Mouse (Mus musculus) intestine, embryonic 15.5 days (tissue): Measurements from ENCODE around the gene Akt1. TPM values are rescaled to one million over a fixed set of nuclear protein-coding genes. Genes with fewer than 3 reads are reported as not detected.

Experiments used
- ATAC-seq: fragments of 200-750 bp; cut with Nextera tagmentation; 2 replicates; pipeline ENCODE4 v1.8.0; 2017; ENCODE audit warnings: moderate TSS enrichment, moderate library complexity
- H3K27ac ChIP-seq: fragments of 300-500 bp; sonication (generic); 2 replicates; pipeline ENCODE4 v1.5.1; 2015; ENCODE audit warnings: mild to moderate bottlenecking, inconsistent platforms
- H3K27me3 ChIP-seq: fragments of 300-500 bp; sonication (generic); replicated peaks from 2 replicates; pipeline ENCODE4 v1.6.1; 2015; ENCODE audit warnings: inconsistent platforms
- H3K36me3 ChIP-seq: fragments of 300-500 bp; sonication (generic); 2 replicates; pipeline ENCODE4 v1.6.1; 2015; ENCODE audit warnings: inconsistent platforms
- H3K4me1 ChIP-seq: fragments of 300-500 bp; sonication (generic); replicated peaks from 2 replicates; pipeline ENCODE4 v1.6.1; 2015; ENCODE audit warnings: inconsistent platforms
- H3K4me2 ChIP-seq: fragments of 300-500 bp; sonication (generic); replicated peaks from 2 replicates; pipeline ENCODE4 v1.6.1; 2015; ENCODE audit warnings: mild to moderate bottlenecking, inconsistent platforms
- H3K4me3 ChIP-seq: fragments of 300-500 bp; sonication (generic); replicated peaks from 2 replicates; pipeline ENCODE4 v1.5.1; 2015; ENCODE audit warnings: inconsistent platforms
- H3K9ac ChIP-seq: fragments of 300-500 bp; sonication (generic); 2 replicates; pipeline ENCODE4 v1.6.1; 2015; ENCODE audit warnings: inconsistent platforms
- H3K9me3 ChIP-seq: fragments of 300-500 bp; sonication (generic); 2 replicates; pipeline ENCODE4 v1.6.1; 2016; ENCODE audit warnings: inconsistent platforms
- WGBS: fragments of 180-500 bp; shearing (Covaris S2); methylation state at CpG from one replicate; pipeline ENCODE4 v1.1.7; 2015; 5-methylcytosine and 5-hydroxymethylcytosine counted together
- polyA plus RNA-seq: library from polyadenylated mRNA; unstranded; fragments of >200 nt; fragmentation: Nextera tagmentation; extraction: Ambion mirVana; gene quantifications from 2 replicates; pipeline ENCODE4 v1.2.1, GENCODE M21; 2015

Akt1 gene
- polyA plus RNA-seq, 1 experiment from 2014 or later = 141 TPM

GRCm38 (mm10) chr12:112631472-112631871 is 43.2 kb downstream of the Akt1 start:
- H3K4me2 ChIP-seq = no peak overlapping the region
- H3K4me1 ChIP-seq = peaks cover 21% of the 10 kb centered on the region
- WGBS = 23% methylated on average over 1 of the region's 1 CpGs
- H3K9me3 ChIP-seq = no peaks in the 10 kb centered on the region
- ATAC-seq = no peak
- no peaks in the 10 kb centered on the region for H3K36me3 ChIP-seq
- H3K4me3 ChIP-seq = no peak overlapping the region
- H3K27ac ChIP-seq = no peak overlapping the region
- H3K9ac ChIP-seq = no peak overlapping the region
- H3K27me3 ChIP-seq = no peaks in the 10 kb centered on the region

GRCm38 (mm10) chr12:112630796-112631195 is 43.9 kb downstream of the Akt1 start:
- H3K4me3 ChIP-seq = no peak overlapping the region
- WGBS = 70% methylated on average over 5 of the region's 5 CpGs
- H3K9ac ChIP-seq = no peak overlapping the region
- peaks cover 26% of the 10 kb centered on the region for H3K4me1 ChIP-seq
- no peak for ATAC-seq
- H3K36me3 ChIP-seq = no peaks in the 10 kb centered on the region
- no peak overlapping the region for H3K27ac ChIP-seq
- no peaks in the 10 kb centered on the region for H3K27me3 ChIP-seq
- no peaks in the 10 kb centered on the region for H3K9me3 ChIP-seq
- no peak overlapping the region for H3K4me2 ChIP-seq

GRCm38 (mm10) chr12:112630029-112630428 is 44.7 kb downstream of the Akt1 start:
- H3K27ac ChIP-seq = no peak overlapping the region
- no peak for ATAC-seq

GRCm38 (mm10) chr12:112628928-112629721 is 45.6 kb downstream of the Akt1 start:
- 0 out of 2 replicates have a peak overlapping the region, but pooled peaks have one; percentile 28 for H3K9ac ChIP-seq
- no peaks in the 10 kb centered on the region for H3K9me3 ChIP-seq
- peak overlapping the region; percentile 22; the same call in 1 of the 2 replicates for H3K4me3 ChIP-seq
- no peaks in the 10 kb centered on the region for H3K27me3 ChIP-seq
- H3K27ac ChIP-seq = peak overlapping the region; percentile 36; the same call in 1 of the 2 replicates
- H3K4me1 ChIP-seq = peaks cover 26% of the 10 kb centered on the region
- ATAC-seq = peak; percentile 77
- H3K36me3 ChIP-seq = no peaks in the 10 kb centered on the region
- WGBS = 31% methylated on average over 19 of the region's 19 CpGs
- peak overlapping the region; percentile 67 for H3K4me2 ChIP-seq

More at GRCm38 (mm10) chr12:112630029-112630428, 44.7 kb downstream of the Akt1 start:
- Histone ChIP-seq H3K4me1 (peaks cover 26% of the 10 kb centered on the region), H3K9me3 (no peaks in the 10 kb centered on the region), H3K36me3 (no peaks in the 10 kb centered on the region), H3K4me3 (no peak overlapping the region), H3K4me2 (no peak overlapping the region), H3K9ac (no peak overlapping the region), H3K27me3 (no peaks in the 10 kb centered on the region)
- 92% methylated on average over 12 of the region's 12 CpGs for WGBS

- H3K4me3 ChIP-seq = no peak overlapping the region
- H3K36me3 ChIP-seq = no peaks in the 10 kb centered on the region
- 0 out of 2 replicates have a peak, but pooled peaks cover 2% of the 10 kb centered on the region for H3K27me3 ChIP-seq
- H3K27ac ChIP-seq = peak overlapping the region; percentile 36; the same call in 1 of the 2 replicates
- H3K9ac ChIP-seq = no peak overlapping the region
- peaks cover 27% of the 10 kb centered on the region for H3K4me1 ChIP-seq
- no peak for ATAC-seq
- H3K9me3 ChIP-seq = no peaks in the 10 kb centered on the region
- WGBS = 90% methylated on average over 6 of the region's 6 CpGs
- H3K4me2 ChIP-seq = no peak overlapping the region
These were observed 46.5 kb downstream of the Akt1 start for GRCm38 (mm10) chr12:112628197-112628596.

GRCm38 (mm10) chr12:112627097-112627881 is 47.4 kb downstream of the Akt1 start:
- Histone ChIP-seq H3K27ac (no peak overlapping the region), H3K4me1 (peaks cover 29% of the 10 kb centered on the region), H3K4me2 (no peak overlapping the region), H3K4me3 (no peak overlapping the region), H3K9me3 (no peaks in the 10 kb centered on the region), H3K9ac (no peak overlapping the region), H3K27me3 (0 out of 2 replicates have a peak, but pooled peaks cover 2% of the 10 kb centered on the region), H3K36me3 (no peaks in the 10 kb centered on the region)
- ATAC-seq = no peak
- 64% methylated on average over 7 of the region's 7 CpGs for WGBS

GRCm38 (mm10) chr12:112626455-112626854 is 48.2 kb downstream of the Akt1 start:
- Histone ChIP-seq H3K4me1 (peaks cover 26% of the 10 kb centered on the region), H3K9me3 (no peaks in the 10 kb centered on the region), H3K36me3 (no peaks in the 10 kb centered on the region), H3K27ac (no peak overlapping the region), H3K4me3 (no peak overlapping the region), H3K4me2 (no peak overlapping the region), H3K9ac (no peak overlapping the region), H3K27me3 (0 out of 2 replicates have a peak, but pooled peaks cover 2% of the 10 kb centered on the region)
- 70% methylated on average over 6 of the region's 6 CpGs for WGBS
- no peak for ATAC-seq

GRCm38 (mm10) chr12:112625700-112626099 is 49.0 kb downstream of the Akt1 start:
- no peak overlapping the region for H3K27ac ChIP-seq
- H3K36me3 ChIP-seq = no peaks in the 10 kb centered on the region
- H3K4me3 ChIP-seq = no peak overlapping the region

GRCm38 (mm10) chr12:112623742-112624141 is 50.9 kb downstream of the Akt1 start:
- no peak overlapping the region for H3K4me2 ChIP-seq
- no peak overlapping the region for H3K9ac ChIP-seq
- WGBS = 30% methylated on average over 2 of the region's 2 CpGs
- H3K9me3 ChIP-seq = no peaks in the 10 kb centered on the region
- H3K27me3 ChIP-seq = peaks cover 17% of the 10 kb centered on the region; the same call in 1 of the 2 replicates
- peaks cover 32% of the 10 kb centered on the region for H3K4me1 ChIP-seq
- no peak overlapping the region for H3K4me3 ChIP-seq
- H3K36me3 ChIP-seq = no peaks in the 10 kb centered on the region
- no peak overlapping the region for H3K27ac ChIP-seq
- peak; percentile 26 for ATAC-seq

More at GRCm38 (mm10) chr12:112625700-112626099, 49.0 kb downstream of the Akt1 start:
- 79% methylated on average over 4 of the region's 4 CpGs for WGBS
- H3K9me3 ChIP-seq = no peaks in the 10 kb centered on the region
- H3K9ac ChIP-seq = no peak overlapping the region
- no peak for ATAC-seq
- peaks cover 6% of the 10 kb centered on the region; the same call in 1 of the 2 replicates for H3K27me3 ChIP-seq
- H3K4me1 ChIP-seq = peaks cover 24% of the 10 kb centered on the region
- no peak overlapping the region for H3K4me2 ChIP-seq

- no peak overlapping the region for H3K27ac ChIP-seq
- peaks cover 33% of the 10 kb centered on the region for H3K4me1 ChIP-seq
- WGBS = 83% methylated on average over 3 of the region's 3 CpGs
- no peaks in the 10 kb centered on the region for H3K9me3 ChIP-seq
- no peak overlapping the region for H3K4me2 ChIP-seq
- H3K27me3 ChIP-seq = peaks cover 17% of the 10 kb centered on the region; the same call in 1 of the 2 replicates
- H3K36me3 ChIP-seq = no peaks in the 10 kb centered on the region
- H3K9ac ChIP-seq = no peak overlapping the region
- no peak for ATAC-seq
- H3K4me3 ChIP-seq = no peak overlapping the region
These were observed 52.8 kb downstream of the Akt1 start for GRCm38 (mm10) chr12:112621900-112622299.

GRCm38 (mm10) chr12:112620354-112621061 is 54.2 kb downstream of the Akt1 start:
- WGBS = 21% methylated on average over 16 of the region's 16 CpGs
- Histone ChIP-seq H3K4me2 (peak overlapping the region; percentile 97), H3K4me1 (peaks cover 30% of the 10 kb centered on the region), H3K36me3 (no peaks in the 10 kb centered on the region), H3K4me3 (peak overlapping the region; percentile 51), H3K9ac (peak overlapping the region; percentile 54), H3K27ac (no peak overlapping the region), H3K27me3 (peaks cover 17% of the 10 kb centered on the region; the same call in 1 of the 2 replicates), H3K9me3 (no peaks in the 10 kb centered on the region)
- peak; percentile 11 for ATAC-seq
